Mouse (Mus musculus): ENCODE measurements around the gene Lsm3.

GRCm38 (mm10) chr6:91534268-91534667 lies 18.5 kb downstream of the Lsm3 start:
- no peak for TF ChIP-seq CTCF (IDR thresholded peaks at IDR 0.05; ENCODE audit: insufficient read depth, low read depth, low read length)
- TF ChIP-seq POLR2A (IDR thresholded peaks at IDR 0.05; ENCODE audit: insufficient read depth, low read depth, low read length) = no peak

Measured in olfactory bulb, adult 2 months (tissue).